Mouse (Mus musculus): ENCODE measurements around the gene Plxnc1.

- TF ChIP-seq CEBPB (IDR thresholded peaks at IDR 0.05; ENCODE audit: low read depth) = no peak
- TF ChIP-seq CTCF (IDR thresholded peaks at IDR 0.05; ENCODE audit: control insufficient read depth, insufficient read depth, insufficient read length) = no peak
- TF ChIP-seq USF1 (IDR thresholded peaks at IDR 0.05; ENCODE audit: low read depth) = no peak
- no peak for TF ChIP-seq FOSL1 (IDR thresholded peaks at IDR 0.05; ENCODE audit: insufficient read depth, low read length, poor library complexity, severe bottlenecking)
Observed at GRCm38 (mm10) chr10:94866995-94867856, 77.4 kb downstream of the Plxnc1 start.

All from C2C12 (cell line).